Mouse (Mus musculus): Measurements from ENCODE around the gene Rasgrp1.

Gene Rasgrp1

DNA sequence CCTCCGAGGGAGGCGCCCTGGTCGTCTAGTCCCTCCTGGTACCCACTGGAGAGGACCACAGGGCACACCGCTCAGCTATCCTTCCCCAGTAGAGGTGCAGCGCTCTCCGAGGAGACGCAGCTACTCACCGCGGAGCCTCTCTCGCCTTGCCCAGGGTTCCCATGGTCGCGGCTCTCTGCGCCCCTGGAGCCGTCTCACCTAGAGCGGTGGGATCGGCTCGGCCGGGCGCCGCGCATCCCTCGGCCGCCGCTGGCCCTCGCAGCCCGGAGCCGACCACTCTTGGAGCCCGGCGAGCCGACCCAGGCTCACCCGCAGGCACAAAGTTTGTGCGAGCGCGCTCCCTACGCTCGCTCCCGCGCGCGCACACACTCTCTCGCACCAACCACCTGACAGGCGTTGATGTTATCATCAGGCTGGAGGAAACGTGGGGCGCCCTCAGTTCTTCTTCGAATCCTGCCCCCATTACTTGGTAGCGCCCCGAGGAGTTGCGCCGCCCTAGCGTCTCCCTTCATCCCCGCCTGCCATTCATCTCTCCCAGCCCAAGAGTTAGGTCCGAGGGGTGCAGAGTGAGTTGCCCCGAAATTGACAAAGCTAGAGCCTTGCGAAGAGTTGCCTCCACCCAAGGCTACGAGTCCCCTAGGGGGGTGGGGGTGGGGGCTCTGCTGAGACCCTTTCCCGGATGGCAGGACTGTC lies at the start of gene Rasgrp1:
Gene Rasgrp1, minus strand, starts transcription at position 455 of the 693 bp plus-strand sequence.
- DNase-seq (ENCODE audit: low read depth, low spot score) = peak; percentile 83
- Histone ChIP-seq H3K27me3 (ENCODE audit: control insufficient read depth, insufficient read depth, low read length, poor library complexity, severe bottlenecking) (no peaks in the 10 kb centered on the region), H3K36me3 (ENCODE audit: control insufficient read depth, insufficient read depth, low read length, poor library complexity, severe bottlenecking) (no peaks in the 10 kb centered on the region)

DNA sequence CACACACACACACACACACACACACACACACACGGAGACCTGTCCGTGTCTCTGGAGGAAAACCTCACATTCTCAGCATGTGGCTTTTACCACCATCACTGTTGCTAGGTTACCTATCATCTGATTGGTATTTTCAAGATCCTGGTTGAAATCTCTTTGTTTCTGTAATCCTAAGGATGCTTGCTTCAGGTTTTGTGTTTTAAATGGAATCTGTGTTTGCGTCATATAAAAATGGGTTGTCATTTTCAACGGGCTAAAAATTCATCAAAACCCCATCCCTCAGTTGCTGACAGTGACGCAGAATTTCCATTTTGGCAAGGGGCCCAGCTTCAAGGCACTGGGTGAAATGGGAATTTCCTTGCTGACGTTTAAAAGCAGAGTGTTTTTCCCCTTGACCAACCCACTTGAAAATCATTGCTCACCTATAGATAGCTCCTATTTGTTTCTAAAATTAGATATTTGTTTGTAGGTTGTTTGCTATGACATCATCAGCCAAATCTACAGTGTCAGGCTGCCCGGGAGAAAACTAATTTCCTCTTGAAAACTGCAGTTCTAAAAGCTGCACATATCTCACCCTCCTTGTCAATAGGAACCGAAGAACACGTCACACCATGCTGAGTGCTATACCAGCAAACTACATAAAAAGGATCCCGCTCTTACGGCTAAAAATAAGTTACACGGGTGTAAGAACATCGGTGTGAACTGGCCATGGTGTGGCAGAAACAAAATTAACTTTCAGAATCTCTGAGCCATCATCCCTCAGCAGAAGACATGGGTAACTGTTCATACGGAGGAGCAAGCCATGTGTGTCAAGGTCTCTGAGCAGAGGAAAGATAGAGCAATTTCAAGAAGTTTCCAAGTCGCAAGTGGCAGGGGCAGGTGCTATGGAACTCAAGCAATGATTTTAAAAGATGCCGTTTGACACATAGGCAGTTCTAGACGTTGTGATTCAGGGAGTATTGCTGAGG lies 47.4 kb upstream of the Rasgrp1 start:
- Histone ChIP-seq H3K36me3 (ENCODE audit: control insufficient read depth, insufficient read depth, low read length, poor library complexity, severe bottlenecking) (no peaks in the 10 kb centered on the region), H3K27me3 (ENCODE audit: control insufficient read depth, insufficient read depth, low read length, poor library complexity, severe bottlenecking) (no peaks in the 10 kb centered on the region)
- DNase-seq (ENCODE audit: low read depth, low spot score) = no peak

DNA sequence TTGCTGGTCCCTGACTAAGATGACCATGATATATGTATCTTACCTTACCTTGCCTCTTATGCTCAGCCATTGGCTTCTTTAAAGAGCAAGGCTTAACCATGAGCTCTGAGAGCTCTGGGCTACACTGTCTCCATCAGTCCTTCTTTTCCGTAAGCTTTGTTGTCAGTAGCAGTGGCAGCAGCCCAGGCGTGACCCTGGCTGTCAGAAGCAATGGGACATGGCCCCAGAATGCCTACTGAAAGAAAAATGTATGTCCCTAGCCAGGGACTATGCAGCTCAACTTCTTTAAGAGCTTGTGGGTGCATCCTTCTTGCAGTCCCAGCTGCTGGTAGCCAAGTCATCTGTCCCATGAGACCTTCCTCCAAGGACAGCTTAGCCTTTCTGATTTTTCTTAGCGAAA lies 46.7 kb upstream of the Rasgrp1 start:
- H3K36me3 ChIP-seq (ENCODE audit: control insufficient read depth, insufficient read depth, low read length, poor library complexity, severe bottlenecking) = no peaks in the 10 kb centered on the region
- DNase-seq (ENCODE audit: low read depth, low spot score) = no peak
- no peaks in the 10 kb centered on the region for H3K27me3 ChIP-seq (ENCODE audit: control insufficient read depth, insufficient read depth, low read length, poor library complexity, severe bottlenecking)

DNA sequence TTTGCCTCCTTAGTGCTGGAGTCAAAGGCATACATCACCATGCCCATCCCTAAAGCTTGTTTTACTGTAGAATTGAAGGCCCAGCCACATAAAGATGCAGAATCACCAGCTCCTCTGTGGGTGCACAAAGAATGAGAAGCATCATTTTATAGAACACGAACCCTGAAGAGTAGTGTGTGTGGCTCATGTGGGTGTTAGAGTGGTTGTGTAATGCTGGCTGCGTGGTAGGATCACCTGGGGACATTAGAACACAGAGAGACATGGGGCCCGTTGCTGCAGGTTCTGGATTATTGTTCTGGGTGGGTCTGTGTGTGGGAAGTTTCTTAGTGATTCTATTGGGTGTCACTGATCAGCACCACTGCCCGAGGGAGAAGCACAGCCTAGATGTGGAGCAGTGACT lies 45.3 kb upstream of the Rasgrp1 start:
- DNase-seq (ENCODE audit: low read depth, low spot score) = no peak
- Histone ChIP-seq H3K36me3 (ENCODE audit: control insufficient read depth, insufficient read depth, low read length, poor library complexity, severe bottlenecking) (no peaks in the 10 kb centered on the region), H3K27me3 (ENCODE audit: control insufficient read depth, insufficient read depth, low read length, poor library complexity, severe bottlenecking) (no peaks in the 10 kb centered on the region)

DNA sequence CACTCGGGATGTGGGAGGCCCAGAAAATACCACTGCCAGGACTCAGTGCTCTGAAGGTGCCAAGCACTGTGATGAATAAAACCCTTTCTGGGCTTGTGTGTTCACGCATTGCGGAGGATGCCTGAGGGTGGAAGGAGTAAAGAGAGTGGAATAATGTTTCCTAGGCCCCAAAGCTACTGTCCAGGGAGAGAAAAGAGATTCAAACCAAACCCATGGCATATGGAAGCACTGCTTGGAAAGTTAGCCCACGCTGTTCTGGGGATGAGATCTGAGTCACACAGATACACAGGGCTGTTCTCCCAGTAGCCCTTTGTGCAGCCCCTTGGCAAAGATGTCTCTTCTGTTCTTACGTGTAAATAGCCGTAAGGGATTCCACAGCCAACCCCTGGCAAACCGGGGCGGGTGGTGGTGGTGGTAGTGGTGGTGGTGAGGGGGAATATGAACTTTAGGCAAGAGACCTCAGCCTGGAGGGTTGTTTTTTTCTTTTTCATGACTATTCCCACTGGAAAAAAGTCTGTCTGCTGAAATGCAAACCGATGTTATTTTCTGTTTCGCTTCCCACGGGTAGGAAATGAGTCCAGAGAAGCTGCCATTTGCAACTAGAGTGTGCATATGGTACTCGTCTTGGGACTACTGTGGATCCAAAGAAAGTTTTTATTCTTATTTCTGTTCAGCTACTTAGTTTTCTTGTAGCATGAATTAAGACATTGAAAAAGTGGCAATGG lies 44.3 kb upstream of the Rasgrp1 start:
- no peak for DNase-seq (ENCODE audit: low read depth, low spot score)
- Histone ChIP-seq H3K36me3 (ENCODE audit: control insufficient read depth, insufficient read depth, low read length, poor library complexity, severe bottlenecking) (no peaks in the 10 kb centered on the region), H3K27me3 (ENCODE audit: control insufficient read depth, insufficient read depth, low read length, poor library complexity, severe bottlenecking) (no peaks in the 10 kb centered on the region)

DNA sequence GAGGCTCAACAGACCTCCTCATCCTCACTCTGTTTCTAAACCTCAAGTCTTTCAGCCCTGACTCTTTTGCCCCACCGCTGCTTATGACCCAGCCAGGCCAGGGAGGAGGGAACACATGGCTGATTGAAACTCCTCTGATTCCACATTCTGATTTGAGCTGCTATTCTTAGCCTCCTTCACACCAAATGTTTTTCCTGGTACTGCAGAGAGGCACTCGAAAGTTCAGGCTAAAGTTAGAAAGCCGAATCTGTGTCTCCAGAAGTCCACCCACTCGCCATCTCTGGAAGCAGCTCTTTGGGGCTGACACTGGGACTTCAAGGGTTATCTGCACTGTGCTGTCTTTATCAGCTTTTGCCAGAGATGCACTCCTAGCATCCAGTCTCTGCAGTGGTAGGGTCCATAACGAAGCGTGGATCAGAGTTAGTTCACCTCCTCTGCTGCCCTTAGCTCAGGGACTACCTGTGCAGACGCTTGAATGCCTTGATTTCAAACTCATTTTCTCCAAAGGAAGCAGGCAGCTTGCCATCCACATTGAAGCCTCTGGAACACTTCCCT lies 43.3 kb upstream of the Rasgrp1 start:
- no peak for DNase-seq (ENCODE audit: low read depth, low spot score)
- no peaks in the 10 kb centered on the region for H3K36me3 ChIP-seq (ENCODE audit: control insufficient read depth, insufficient read depth, low read length, poor library complexity, severe bottlenecking)
- no peaks in the 10 kb centered on the region for H3K27me3 ChIP-seq (ENCODE audit: control insufficient read depth, insufficient read depth, low read length, poor library complexity, severe bottlenecking)

DNA sequence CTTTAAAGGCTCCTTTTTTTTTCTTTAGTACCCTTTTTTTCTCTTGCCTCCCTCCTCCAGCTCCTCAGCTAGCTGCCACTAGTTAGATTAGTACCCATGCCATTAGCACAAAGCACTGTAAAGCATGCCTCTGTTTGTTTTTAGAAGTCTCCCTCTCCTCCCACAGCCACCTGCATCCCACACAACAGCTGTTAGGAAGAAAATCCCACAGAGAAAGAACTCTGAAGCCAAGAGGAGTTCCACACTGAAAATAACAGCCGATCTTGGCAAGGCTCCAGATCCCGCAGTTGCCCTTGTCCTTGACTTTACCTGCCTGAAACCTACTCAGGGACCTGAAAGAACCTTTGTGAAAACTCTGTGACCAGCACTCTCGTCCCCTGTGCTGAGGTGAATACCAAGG lies 38.5 kb upstream of the Rasgrp1 start:
- Histone ChIP-seq H3K27me3 (ENCODE audit: control insufficient read depth, insufficient read depth, low read length, poor library complexity, severe bottlenecking) (no peaks in the 10 kb centered on the region), H3K36me3 (ENCODE audit: control insufficient read depth, insufficient read depth, low read length, poor library complexity, severe bottlenecking) (no peaks in the 10 kb centered on the region)
- DNase-seq (ENCODE audit: low read depth, low spot score) = no peak

DNA sequence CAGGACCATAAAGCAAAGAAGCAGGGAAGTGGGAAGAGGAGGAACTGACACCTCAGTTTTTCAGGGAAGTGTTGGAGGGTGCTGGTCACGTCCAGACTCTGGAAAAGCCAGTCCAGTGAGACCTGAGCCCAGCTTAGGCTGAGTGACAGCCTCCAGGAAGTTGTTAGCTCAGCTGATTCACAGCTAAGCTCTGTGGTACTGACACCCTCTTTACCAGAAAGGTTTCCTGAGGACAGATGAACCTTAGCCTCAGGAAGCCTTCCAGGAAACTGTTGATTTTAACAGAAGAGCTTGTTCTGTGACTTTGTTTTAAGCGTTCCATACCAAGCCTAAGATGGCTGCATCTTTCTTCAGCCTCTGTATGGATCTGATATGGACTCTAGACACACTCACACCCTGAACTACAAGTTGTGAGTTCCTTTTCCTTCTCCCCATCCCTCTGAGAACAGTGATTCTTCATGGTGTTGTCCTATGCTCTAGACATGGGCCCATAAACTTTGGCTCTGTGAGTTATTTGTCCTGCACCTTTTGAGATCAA lies 31.6 kb upstream of the Rasgrp1 start:
- no peaks in the 10 kb centered on the region for H3K36me3 ChIP-seq (ENCODE audit: control insufficient read depth, insufficient read depth, low read length, poor library complexity, severe bottlenecking)
- H3K27me3 ChIP-seq (ENCODE audit: control insufficient read depth, insufficient read depth, low read length, poor library complexity, severe bottlenecking) = no peaks in the 10 kb centered on the region
- no peak for DNase-seq (ENCODE audit: low read depth, low spot score)

DNA sequence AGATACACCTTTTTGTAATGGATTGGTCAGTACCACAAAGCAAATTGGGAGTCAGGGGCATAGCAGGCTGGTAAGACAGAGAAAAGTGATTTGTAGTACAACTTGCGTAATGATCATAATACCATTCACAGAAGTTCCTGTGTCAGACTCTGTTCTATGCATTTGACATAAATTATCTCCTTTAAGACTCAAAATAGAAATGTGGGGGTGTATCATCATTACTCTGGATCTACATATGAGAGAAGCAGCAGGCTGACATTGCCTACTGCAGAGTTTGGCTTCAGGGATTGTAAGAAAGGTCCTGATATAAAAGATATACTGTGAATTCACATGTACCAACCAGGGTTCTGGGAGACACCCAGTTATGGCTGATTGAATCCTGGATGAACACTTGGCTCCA lies 28.9 kb upstream of the Rasgrp1 start:
- no peak for DNase-seq (ENCODE audit: low read depth, low spot score)
- no peaks in the 10 kb centered on the region for H3K27me3 ChIP-seq (ENCODE audit: control insufficient read depth, insufficient read depth, low read length, poor library complexity, severe bottlenecking)
- no peaks in the 10 kb centered on the region for H3K36me3 ChIP-seq (ENCODE audit: control insufficient read depth, insufficient read depth, low read length, poor library complexity, severe bottlenecking)

DNA sequence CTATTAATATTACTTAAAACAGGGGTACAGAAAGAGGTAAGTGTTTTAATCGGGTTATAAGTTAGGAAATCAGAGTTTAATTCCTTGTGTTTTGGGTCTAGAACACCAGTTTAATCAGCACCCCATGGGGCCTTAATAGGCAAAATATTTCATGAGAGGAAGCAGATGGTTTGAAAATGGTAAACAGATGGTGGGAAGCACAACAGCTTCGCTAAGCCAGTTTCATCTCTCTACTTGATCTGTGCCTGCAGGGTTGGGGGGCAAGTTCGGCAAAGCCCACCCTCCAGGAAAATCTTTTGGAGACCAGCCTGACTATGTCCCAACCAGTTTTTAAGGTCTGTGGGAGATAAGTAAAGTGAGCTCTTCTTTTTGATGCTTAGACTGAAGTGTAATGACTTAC lies 23.7 kb upstream of the Rasgrp1 start:
- no peaks in the 10 kb centered on the region for H3K27me3 ChIP-seq (ENCODE audit: control insufficient read depth, insufficient read depth, low read length, poor library complexity, severe bottlenecking)
- DNase-seq (ENCODE audit: low read depth, low spot score) = no peak
- H3K36me3 ChIP-seq (ENCODE audit: control insufficient read depth, insufficient read depth, low read length, poor library complexity, severe bottlenecking) = no peaks in the 10 kb centered on the region

DNA sequence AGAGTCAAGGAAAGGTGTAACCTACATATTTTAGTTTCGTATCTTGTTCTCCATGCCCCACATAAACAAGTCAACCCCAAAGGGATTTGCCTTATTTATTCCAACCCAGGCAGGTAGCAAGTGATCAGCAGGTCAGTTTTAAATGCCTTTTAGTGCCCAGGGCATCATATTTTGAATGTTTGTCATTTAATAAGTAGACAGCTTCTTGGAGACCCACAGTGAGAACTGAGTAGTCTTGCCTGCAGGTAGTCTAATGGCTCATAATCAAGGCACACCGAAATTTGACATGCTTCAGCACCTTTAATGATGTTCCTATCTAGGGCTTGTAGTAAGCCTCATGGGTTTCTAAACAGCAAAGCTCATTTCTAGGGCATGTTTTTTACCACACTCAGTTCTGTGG lies 21.3 kb upstream of the Rasgrp1 start:
- Histone ChIP-seq H3K27me3 (ENCODE audit: control insufficient read depth, insufficient read depth, low read length, poor library complexity, severe bottlenecking) (no peaks in the 10 kb centered on the region), H3K36me3 (ENCODE audit: control insufficient read depth, insufficient read depth, low read length, poor library complexity, severe bottlenecking) (no peaks in the 10 kb centered on the region)
- DNase-seq (ENCODE audit: low read depth, low spot score) = no peak

DNA sequence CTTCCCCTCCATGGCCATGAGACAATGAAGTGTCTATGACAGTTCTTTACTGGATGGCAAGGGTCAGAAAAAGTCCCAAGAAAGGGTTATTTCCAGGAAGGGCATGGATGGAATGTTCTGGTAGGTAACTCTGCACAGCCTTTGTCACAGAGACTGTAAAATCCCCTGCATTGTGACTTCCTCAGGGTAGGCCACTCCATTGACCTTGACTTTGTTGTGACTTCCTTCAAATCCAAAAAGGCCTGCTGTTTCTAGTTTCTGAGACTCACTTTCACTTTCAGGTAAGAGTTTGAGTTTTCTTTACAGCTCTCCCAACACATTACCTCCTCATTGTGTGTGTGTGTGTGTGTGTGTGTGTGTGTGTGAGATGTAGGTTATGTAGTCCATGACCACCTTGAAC lies 15.1 kb upstream of the Rasgrp1 start:
- Histone ChIP-seq H3K36me3 (ENCODE audit: control insufficient read depth, insufficient read depth, low read length, poor library complexity, severe bottlenecking) (no peaks in the 10 kb centered on the region), H3K27me3 (ENCODE audit: control insufficient read depth, insufficient read depth, low read length, poor library complexity, severe bottlenecking) (no peaks in the 10 kb centered on the region)
- peak; percentile 73 for DNase-seq (ENCODE audit: low read depth, low spot score)

DNA sequence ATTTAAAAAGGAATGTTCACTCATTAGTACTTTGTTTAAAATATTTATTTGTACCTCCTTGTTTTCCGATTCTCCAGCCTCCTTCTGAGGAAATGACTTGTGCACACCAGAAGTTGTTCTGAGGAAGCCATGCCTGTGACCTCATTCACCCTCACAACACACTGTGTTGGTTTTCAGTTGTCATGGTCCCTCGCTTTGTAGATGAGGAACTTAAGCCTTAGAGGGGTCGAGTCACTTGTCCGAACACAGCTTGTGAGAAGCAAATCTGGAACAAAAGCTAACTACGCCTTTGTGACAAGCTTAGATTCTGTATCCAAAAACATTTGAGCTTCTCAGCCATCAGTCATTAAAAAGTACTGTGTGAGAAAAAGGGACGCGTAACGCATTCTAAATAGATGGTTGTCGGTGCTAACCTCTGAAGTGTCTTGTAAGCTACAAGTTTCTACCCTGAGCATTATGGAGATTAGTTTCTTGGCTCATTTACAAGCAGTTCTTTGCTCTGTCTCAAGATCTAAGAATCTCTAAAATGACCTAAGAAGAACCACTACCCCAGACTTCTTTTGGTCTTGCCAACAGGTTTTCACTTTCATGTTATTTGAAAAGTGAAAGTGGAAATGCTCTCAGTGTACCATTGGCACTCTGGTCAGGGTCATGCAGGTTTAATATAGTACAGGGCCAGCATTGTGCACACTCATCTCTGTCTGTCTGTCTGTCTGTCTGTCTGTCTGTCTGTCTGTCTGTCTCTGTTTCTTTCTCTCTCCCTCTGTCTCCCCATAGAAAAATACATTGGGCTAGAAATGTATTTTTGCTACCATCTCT lies 9.7 kb upstream of the Rasgrp1 start:
- no peaks in the 10 kb centered on the region for H3K36me3 ChIP-seq (ENCODE audit: control insufficient read depth, insufficient read depth, low read length, poor library complexity, severe bottlenecking)
- DNase-seq (ENCODE audit: low read depth, low spot score) = peak; percentile 82
- no peaks in the 10 kb centered on the region for H3K27me3 ChIP-seq (ENCODE audit: control insufficient read depth, insufficient read depth, low read length, poor library complexity, severe bottlenecking)

DNA sequence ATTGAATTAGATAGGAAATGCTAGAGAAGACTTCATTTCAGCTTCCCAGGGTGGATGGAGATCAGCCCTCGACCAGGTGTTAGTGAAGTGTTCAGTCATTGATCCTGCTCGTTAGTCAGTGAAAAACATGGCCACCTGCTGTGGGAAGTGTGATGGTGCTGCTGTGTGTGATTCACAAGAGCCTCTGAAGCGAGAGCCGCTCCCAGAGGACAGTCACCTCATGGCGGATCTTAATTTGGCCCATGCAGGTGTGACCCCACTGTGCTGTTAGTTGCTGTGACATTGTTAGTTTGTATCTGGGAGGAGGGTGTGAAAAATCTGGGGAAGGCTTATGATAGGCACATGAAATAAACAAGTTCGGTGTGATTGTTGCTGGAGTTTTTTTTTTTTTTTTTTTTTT lies 7.3 kb upstream of the Rasgrp1 start:
- no peaks in the 10 kb centered on the region for H3K27me3 ChIP-seq (ENCODE audit: control insufficient read depth, insufficient read depth, low read length, poor library complexity, severe bottlenecking)
- no peaks in the 10 kb centered on the region for H3K36me3 ChIP-seq (ENCODE audit: control insufficient read depth, insufficient read depth, low read length, poor library complexity, severe bottlenecking)
- peak; percentile 26 for DNase-seq (ENCODE audit: low read depth, low spot score)
